Mouse (Mus musculus): ENCODE data around the gene Sox5.

- TF ChIP-seq CTCF (conservative IDR thresholded peaks at IDR 0.05 in 1 of 2, IDR thresholded peaks at IDR 0.05 in 1 of 2; ENCODE audit: low read depth in 2 of 2, low read length in 2 of 2): no peak
- no peak for TF ChIP-seq ZKSCAN1 (IDR thresholded peaks at IDR 0.05; ENCODE audit: borderline replicate concordance, low read depth, low read length)
- TF ChIP-seq USF1 (IDR thresholded peaks at IDR 0.05; ENCODE audit: low read depth, low read length): no peak
- no peak for TF ChIP-seq CHD2 (IDR thresholded peaks at IDR 0.05; ENCODE audit: low read length)
- TF ChIP-seq MXI1 (IDR thresholded peaks at IDR 0.05; ENCODE audit: low read depth, low read length): no peak
- TF ChIP-seq KAT2A (IDR thresholded peaks at IDR 0.05; ENCODE audit: insufficient replicate concordance, low read length): no peak
- TF ChIP-seq RCOR1 (conservative IDR thresholded peaks at IDR 0.05; ENCODE audit: low read depth, low read length): no peak
- no peak for TF ChIP-seq ZNF384 (IDR thresholded peaks at IDR 0.05; ENCODE audit: low read depth, low read length)
- TF ChIP-seq POLR2A (IDR thresholded peaks at IDR 0.05; ENCODE audit: low read depth, low read length): no peak
- TF ChIP-seq CHD1 (IDR thresholded peaks at IDR 0.05; ENCODE audit: low read depth, low read length): no peak
These were observed 69.9 kb downstream of the Sox5 start for GRCm38 (mm10) chr6:144711841-144712240.

All from CH12.LX (cell line).